Mouse (Mus musculus) heart, embryonic 15.5 days (tissue): Measurements from ENCODE around the gene Dnajb13. TPM values are rescaled to one million over a fixed set of nuclear protein-coding genes. Genes with fewer than 3 reads are reported as not detected.

ENCODE experiments used
- ATAC-seq: fragments of 200-750 bp; cut with Nextera tagmentation; replicated peaks from 2 replicates; pipeline ENCODE4 v1.8.0; 2017; ENCODE audit warnings: low read depth, moderate TSS enrichment; ENCODE audit not compliant: insufficient number of reproducible peaks, insufficient read depth, low FRiP score
- H3K27ac ChIP-seq: fragments of 300-500 bp; sonication (generic); 2 replicates; pipeline ENCODE4 v1.5.1; 2015; ENCODE audit warnings: mild to moderate bottlenecking, inconsistent platforms
- H3K27me3 ChIP-seq: fragments of 300-500 bp; sonication (generic); 2 replicates; pipeline ENCODE4 v1.6.1; 2015; ENCODE audit warnings: inconsistent platforms
- H3K36me3 ChIP-seq: fragments of 300-500 bp; sonication (generic); 2 replicates; pipeline ENCODE4 v1.6.1; 2015; ENCODE audit warnings: mild to moderate bottlenecking, inconsistent platforms
- H3K4me1 ChIP-seq: fragments of 300-500 bp; sonication (generic); replicated peaks from 2 replicates; pipeline ENCODE4 v1.6.1; 2015; ENCODE audit warnings: inconsistent platforms
- H3K4me2 ChIP-seq: fragments of 300-500 bp; sonication (generic); 2 replicates; pipeline ENCODE4 v1.6.1; 2015; ENCODE audit warnings: inconsistent platforms, mild to moderate bottlenecking, moderate library complexity
- H3K4me3 ChIP-seq: fragments of 300-500 bp; sonication (generic); 2 replicates; pipeline ENCODE4 v1.5.1; 2015; ENCODE audit warnings: mild to moderate bottlenecking, inconsistent platforms
- H3K9ac ChIP-seq: fragments of 300-500 bp; sonication (generic); 2 replicates; pipeline ENCODE4 v1.6.1; 2015; ENCODE audit warnings: mild to moderate bottlenecking, inconsistent platforms
- H3K9me3 ChIP-seq: fragments of 300-500 bp; sonication (generic); replicated peaks from 2 replicates; pipeline ENCODE4 v1.6.1; 2016; ENCODE audit warnings: inconsistent platforms
- WGBS: fragments of 180-500 bp; shearing (Covaris S2); methylation state at CpG from one replicate; pipeline ENCODE4 v1.1.7; 2015; ENCODE audit warnings: mixed read lengths; 5-methylcytosine and 5-hydroxymethylcytosine counted together
- polyA plus RNA-seq: library from polyadenylated mRNA; unstranded; fragments of >200 nt; fragmentation: Nextera tagmentation; extraction: Ambion mirVana; gene quantifications from 2 replicates; pipeline ENCODE4 v1.2.1, GENCODE M21; 2015

Dnajb13 gene
- polyA plus RNA-seq, 1 experiment from 2014 or later, result 0.18 TPM

- Histone ChIP-seq H3K4me3 (no peak overlapping the region), H3K9me3 (no peaks in the 10 kb centered on the region), H3K9ac (no peak overlapping the region), H3K27ac (no peak overlapping the region), H3K4me1 (no peaks in the 10 kb centered on the region), H3K4me2 (no peak overlapping the region), H3K27me3 (no peaks in the 10 kb centered on the region), H3K36me3 (no peaks in the 10 kb centered on the region)
- no peak for ATAC-seq
- WGBS, result 43% methylated on average over 3 of the region's 3 CpGs
Observed at GRCm38 (mm10) chr7:100508670-100509069, 6.1 kb downstream of the Dnajb13 start.

GRCm38 (mm10) chr7:100506494-100506893 is 8.3 kb downstream of the Dnajb13 start:
- ATAC-seq, result no peak
- no peaks in the 10 kb centered on the region for H3K36me3 ChIP-seq
- H3K9ac ChIP-seq, result no peak overlapping the region
- H3K4me2 ChIP-seq, result no peak overlapping the region
- no peaks in the 10 kb centered on the region for H3K4me1 ChIP-seq
- no peaks in the 10 kb centered on the region for H3K9me3 ChIP-seq
- 58% methylated on average over 4 of the region's 4 CpGs for WGBS
- H3K27me3 ChIP-seq, result no peaks in the 10 kb centered on the region
- H3K27ac ChIP-seq, result no peak overlapping the region
- H3K4me3 ChIP-seq, result no peak overlapping the region

- no peak overlapping the region for H3K4me2 ChIP-seq
- no peak overlapping the region for H3K27ac ChIP-seq
- H3K27me3 ChIP-seq, result no peaks in the 10 kb centered on the region
- H3K4me3 ChIP-seq, result no peak overlapping the region
- H3K9ac ChIP-seq, result no peak overlapping the region
- H3K4me1 ChIP-seq, result no peaks in the 10 kb centered on the region
- no peaks in the 10 kb centered on the region for H3K36me3 ChIP-seq
- H3K9me3 ChIP-seq, result no peaks in the 10 kb centered on the region
- no peak for ATAC-seq
- 78% methylated on average over 13 of the region's 13 CpGs for WGBS
Observed at GRCm38 (mm10) chr7:100504740-100505487, 9.8 kb downstream of the Dnajb13 start.

- H3K27ac ChIP-seq, result no peak overlapping the region
- ATAC-seq, result no peak
- H3K4me1 ChIP-seq, result no peaks in the 10 kb centered on the region
- H3K9ac ChIP-seq, result no peak overlapping the region
- no peaks in the 10 kb centered on the region for H3K9me3 ChIP-seq
- H3K27me3 ChIP-seq, result no peaks in the 10 kb centered on the region
- H3K36me3 ChIP-seq, result no peaks in the 10 kb centered on the region
- WGBS, result 74% methylated on average over 5 of the region's 5 CpGs
- no peak overlapping the region for H3K4me3 ChIP-seq
- H3K4me2 ChIP-seq, result no peak overlapping the region
Observed at GRCm38 (mm10) chr7:100503076-100503475, 11.7 kb downstream of the Dnajb13 start.

- Histone ChIP-seq H3K9me3 (no peaks in the 10 kb centered on the region), H3K27me3 (no peaks in the 10 kb centered on the region), H3K9ac (no peak overlapping the region), H3K4me1 (no peaks in the 10 kb centered on the region), H3K4me3 (no peak overlapping the region), H3K4me2 (no peak overlapping the region), H3K27ac (no peak overlapping the region), H3K36me3 (0 out of 2 replicates have a peak, but pooled peaks cover 5% of the 10 kb centered on the region)
- 65% methylated on average over 7 of the region's 7 CpGs for WGBS
- ATAC-seq, result no peak
Observed at GRCm38 (mm10) chr7:100502374-100502922, 12.3 kb downstream of the Dnajb13 start.

- H3K36me3 ChIP-seq, result peaks cover 10% of the 10 kb centered on the region
- 53% methylated on average over 2 of the region's 2 CpGs for WGBS
Observed at GRCm38 (mm10) chr7:100501844-100502373, 12.9 kb downstream of the Dnajb13 start.

GRCm38 (mm10) chr7:100501027-100501843 is 13.5 kb downstream of the Dnajb13 start:
- ATAC-seq, result no peak
- no peak overlapping the region for H3K9ac ChIP-seq
- no peak overlapping the region for H3K27ac ChIP-seq
- H3K9me3 ChIP-seq, result no peaks in the 10 kb centered on the region
- no peak overlapping the region for H3K4me2 ChIP-seq
- no peak overlapping the region for H3K4me3 ChIP-seq
- no peaks in the 10 kb centered on the region for H3K27me3 ChIP-seq
- peaks cover 14% of the 10 kb centered on the region for H3K36me3 ChIP-seq
- peaks cover 3% of the 10 kb centered on the region for H3K4me1 ChIP-seq
- 67% methylated on average over 6 of the region's 6 CpGs for WGBS

More at GRCm38 (mm10) chr7:100501844-100502373, 12.9 kb downstream of the Dnajb13 start:
- Histone ChIP-seq H3K4me1 (no peaks in the 10 kb centered on the region), H3K9ac (no peak overlapping the region), H3K4me2 (no peak overlapping the region), H3K9me3 (no peaks in the 10 kb centered on the region), H3K27me3 (no peaks in the 10 kb centered on the region), H3K27ac (no peak overlapping the region), H3K4me3 (no peak overlapping the region)
- ATAC-seq, result no peak

GRCm38 (mm10) chr7:100500276-100500977 is 14.3 kb downstream of the Dnajb13 start:
- H3K9me3 ChIP-seq, result no peaks in the 10 kb centered on the region
- H3K4me3 ChIP-seq, result no peak overlapping the region
- no peak overlapping the region for H3K4me2 ChIP-seq
- WGBS, result 59% methylated on average over 16 of the region's 16 CpGs
- H3K36me3 ChIP-seq, result peaks cover 14% of the 10 kb centered on the region
- no peak for ATAC-seq
- no peak overlapping the region for H3K9ac ChIP-seq
- H3K4me1 ChIP-seq, result peaks cover 11% of the 10 kb centered on the region
- no peak overlapping the region for H3K27ac ChIP-seq
- no peaks in the 10 kb centered on the region for H3K27me3 ChIP-seq

- no peak overlapping the region for H3K9ac ChIP-seq
- no peak overlapping the region for H3K27ac ChIP-seq
- no peaks in the 10 kb centered on the region for H3K27me3 ChIP-seq
- H3K36me3 ChIP-seq, result peaks cover 14% of the 10 kb centered on the region
- no peak overlapping the region for H3K4me2 ChIP-seq
- ATAC-seq, result no peak
- peaks cover 20% of the 10 kb centered on the region for H3K4me1 ChIP-seq
- H3K4me3 ChIP-seq, result no peak overlapping the region
- H3K9me3 ChIP-seq, result no peaks in the 10 kb centered on the region
Observed at GRCm38 (mm10) chr7:100499465-100499864, 15.3 kb downstream of the Dnajb13 start.

GRCm38 (mm10) chr7:100497982-100498381 is 16.8 kb downstream of the Dnajb13 start:
- Histone ChIP-seq H3K4me2 (no peak overlapping the region), H3K4me3 (no peak overlapping the region), H3K9ac (no peak overlapping the region), H3K4me1 (peaks cover 35% of the 10 kb centered on the region), H3K36me3 (peaks cover 14% of the 10 kb centered on the region), H3K27me3 (no peaks in the 10 kb centered on the region), H3K27ac (no peak overlapping the region), H3K9me3 (no peaks in the 10 kb centered on the region)
- no peak for ATAC-seq
- 85% methylated on average over 13 of the region's 13 CpGs for WGBS

- Histone ChIP-seq H3K4me2 (no peak overlapping the region), H3K27me3 (no peaks in the 10 kb centered on the region), H3K4me1 (peaks cover 41% of the 10 kb centered on the region), H3K9ac (no peak overlapping the region), H3K27ac (no peak overlapping the region), H3K4me3 (no peak overlapping the region), H3K36me3 (peaks cover 14% of the 10 kb centered on the region), H3K9me3 (no peaks in the 10 kb centered on the region)
- ATAC-seq, result no peak
- WGBS, result 80% methylated on average over 4 of the region's 4 CpGs
Observed at GRCm38 (mm10) chr7:100497402-100497801, 17.4 kb downstream of the Dnajb13 start.
